Comparison of ENCODE assay signal across 8 mouse cellular contexts in the genomic region with DNA sequence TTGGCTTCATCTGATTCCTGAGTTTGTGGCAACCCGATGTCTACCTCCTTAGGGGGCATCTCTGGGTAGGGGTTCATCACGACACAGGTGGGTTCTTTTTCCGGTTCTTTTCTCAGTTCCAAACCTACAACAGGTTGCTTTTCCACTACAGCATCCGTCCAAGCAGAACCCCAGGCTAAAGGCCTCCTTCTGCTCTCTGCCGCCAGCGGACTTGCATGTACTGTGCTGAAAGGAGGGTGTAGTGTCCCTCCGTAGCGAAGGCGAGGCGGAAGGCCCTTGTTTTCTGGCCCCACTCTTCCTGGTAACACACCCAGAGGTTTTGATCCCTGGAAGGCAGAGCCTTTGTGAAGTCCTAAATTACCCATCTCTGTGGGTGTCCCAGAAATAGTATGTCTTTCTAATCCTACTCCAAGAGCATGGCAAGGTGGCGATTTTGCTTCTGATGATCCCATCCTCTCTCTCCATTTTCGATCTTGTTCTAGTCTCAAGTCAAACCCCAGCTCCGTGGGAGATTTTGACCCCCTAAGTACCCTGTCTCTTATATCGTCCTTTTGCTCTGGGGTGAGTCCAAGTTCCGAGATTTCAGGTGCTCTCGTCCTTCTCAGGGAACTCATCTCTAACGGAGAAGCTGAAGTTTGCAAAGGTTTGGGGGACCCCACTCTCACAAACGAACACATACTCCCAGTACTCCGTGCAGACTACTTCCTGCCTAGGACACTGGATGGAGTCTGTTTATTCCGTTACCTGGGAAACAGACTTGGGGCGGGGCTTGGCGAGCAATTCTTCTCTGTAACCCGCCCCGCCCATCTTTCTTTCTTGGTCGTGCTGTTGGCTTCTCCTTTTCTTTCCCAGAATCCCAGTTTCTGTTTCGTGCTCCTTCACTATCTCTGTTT. TPM values are rescaled to one million over a fixed set of nuclear protein-coding genes. Genes with fewer than 3 reads are reported as not detected.
DNase-seq lines count a peak whose midpoint lies in the region; ATAC-seq and TF ChIP-seq lines count a peak whose summit lies in the region.

A gene (minus strand): TSS at position 719 of the 893 bp plus-strand sequence.

- H3K36me3 ChIP-seq in intestine, postnatal 0 days (ENCODE audit: control insufficient read depth, insufficient read depth) = no peaks in the 10 kb centered on the region
- no peaks in the 10 kb centered on the region for H3K36me3 ChIP-seq in midbrain, embryonic 10.5 days

- H3K27ac ChIP-seq in intestine, postnatal 0 days (ENCODE audit: low read depth, low read length) = no peak within 1 kb of the TSS
- H3K27ac ChIP-seq in midbrain, embryonic 10.5 days (replicated peaks) = peak within 1 kb of the TSS; percentile 84

- intact Hi-C loops in left cerebral cortex, postnatal 4 days (cut with DNase I) = no loop called here

- H3K9ac ChIP-seq in intestine, postnatal 0 days (ENCODE audit: low read depth, low read length) = peak within 1 kb of the TSS; percentile 43; the same call in 1 of the 2 replicates

- no peaks in the 10 kb centered on the region for H3K27me3 ChIP-seq in intestine, postnatal 0 days (replicated peaks; ENCODE audit: control insufficient read depth, insufficient read depth, low read length)
- no peaks in the 10 kb centered on the region for H3K27me3 ChIP-seq in midbrain, embryonic 10.5 days (ENCODE audit: low read depth, poor library complexity, severe bottlenecking)

- peak; percentile 94 for ATAC-seq in intestine, postnatal 0 days
- ATAC-seq in erythroblast, adult 5-6 weeks (replicated peaks; ENCODE audit: low FRiP score, poor library complexity, severe bottlenecking) = no peak

- WGBS in intestine, postnatal 0 days = 21% methylated on average over 26 of the region's 26 CpGs
- WGBS in midbrain, embryonic 10.5 days = 21% methylated on average over 26 of the region's 26 CpGs

- H3K4me3 ChIP-seq in intestine, postnatal 0 days (ENCODE audit: low read depth, low read length) = peak within 1 kb of the TSS; percentile 44
- H3K4me3 ChIP-seq in midbrain, embryonic 10.5 days = peak within 1 kb of the TSS; percentile 55

- TF ChIP-seq CTCF in intestine, postnatal 0 days (IDR thresholded peaks at IDR 0.05; ENCODE audit: low read depth) = no peak

- DNase-seq in adrenal gland, adult 8-10 months = peak; percentile 80
- DNase-seq in embryo, embryonic 9.5 days (ENCODE audit: extremely low spot score) = peak; percentile 83
- peak; percentile 99 for DNase-seq in heart, adult 11 months
- DNase-seq in left cerebral cortex, postnatal 4 days = peak; percentile 88
- peak; percentile 83 for DNase-seq in midbrain, embryonic 10.5 days (ENCODE audit: low spot score)
- peak; percentile 24 to 34 for DNase-seq in right cerebral cortex, postnatal 36 days (ENCODE audit: low spot score in 2 of 2)

- H3K4me2 ChIP-seq in intestine, postnatal 0 days (replicated peaks; ENCODE audit: low read depth) = peak within 1 kb of the TSS; percentile 70

- H3K9me3 ChIP-seq in intestine, postnatal 0 days (ENCODE audit: control insufficient read depth) = no peaks in the 10 kb centered on the region
- H3K9me3 ChIP-seq in midbrain, embryonic 10.5 days (replicated peaks) = no peaks in the 10 kb centered on the region

- no peaks in the 10 kb centered on the region for H3K4me1 ChIP-seq in intestine, postnatal 0 days (replicated peaks; ENCODE audit: control insufficient read depth, insufficient read depth, low read length)
- H3K4me1 ChIP-seq in midbrain, embryonic 10.5 days = peaks cover 15% of the 10 kb centered on the region

RNA-seq across cellular contexts. Expression of the gene that starts here (rescaled TPM):
- total RNA-seq in adrenal gland, adult 8-10 months (2022) = under 1 TPM; 0.41 to 0.99 (median 0.58) TPM
- 0.38 and 0.48 TPM in 2 replicates for polyA plus RNA-seq in intestine, postnatal 0 days (2015; fragmentation: Nextera tagmentation; extraction: Ambion mirVana)
- under 1 TPM; 0.80 to 0.93 TPM for total RNA-seq in left cerebral cortex, postnatal 4 days (2021)
- 0.67 and 0.85 TPM in 2 replicates for polyA plus RNA-seq in midbrain, embryonic 10.5 days (2016; fragmentation: Nextera tagmentation; extraction: Ambion mirVana)
- not detected in 2 replicates for total RNA-seq in erythroblast, adult 5-6 weeks (2015; ENCODE audit: low replicate concordance)
- not detected in 2 replicates for total RNA-seq in erythroblast, adult 5-6 weeks (2017; ENCODE audit: low replicate concordance)

Comparison
In these comparisons a context has a peak if more than half of its experiments do, and no peak if none do; other contexts are left out.
1. Peak in DNase-seq in adrenal gland, adult 8-10 months; RNA of the gene not detected or under 1 TPM.
2. Peak in ATAC-seq, H3K4me3 ChIP-seq, H3K9ac ChIP-seq and H3K4me2 ChIP-seq in intestine, postnatal 0 days; RNA of the gene not detected or under 1 TPM.
3. Peak in DNase-seq in left cerebral cortex, postnatal 4 days; RNA of the gene not detected or under 1 TPM.
4. Peak in DNase-seq, H3K4me3 ChIP-seq and H3K27ac ChIP-seq in midbrain, embryonic 10.5 days; RNA of the gene not detected or under 1 TPM.
5. DNase-seq: peak in every context shown above with its lines; median percentile 99 in heart, adult 11 months; 88 in left cerebral cortex, postnatal 4 days; 83 in embryo, embryonic 9.5 days; 83 in midbrain, embryonic 10.5 days; 80 in adrenal gland, adult 8-10 months; 29 in right cerebral cortex, postnatal 36 days.